Mouse (Mus musculus): ENCODE data around the gene Robo2. TPM values are rescaled to one million over a fixed set of nuclear protein-coding genes. Genes with fewer than 3 reads are reported as not detected.
"Not testable (repeated sequence)": the region's sequence is repeated elsewhere in the genome, so short reads cannot be mapped to it uniquely, and the experiment has no call there.

Robo2 gene
- polyA plus RNA-seq, 1 experiment from 2014 or later: 34.4 TPM

DNA sequence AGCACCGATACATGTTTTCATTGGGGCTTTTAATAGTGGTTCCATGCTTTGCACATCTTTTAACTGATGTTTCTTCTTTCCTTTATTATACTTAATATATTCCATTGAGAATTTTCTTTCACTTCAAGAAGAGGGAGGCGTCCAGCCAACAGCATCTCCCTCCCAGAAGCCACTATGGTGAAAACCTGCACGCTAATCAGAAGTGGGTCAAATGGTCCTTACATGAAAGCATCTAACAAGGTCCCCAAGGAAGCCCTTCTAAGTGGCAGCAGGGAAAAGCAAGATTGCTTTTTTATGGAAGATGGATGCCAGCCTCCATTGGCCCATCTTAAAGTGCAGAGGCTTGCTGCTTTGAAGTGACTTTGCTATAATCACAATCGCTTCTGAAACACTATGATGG lies 300.5 kb downstream of the Robo2 start:
- Histone ChIP-seq H3K36me3 (ENCODE audit: control insufficient read depth, insufficient read depth, low read length) (no peaks in the 10 kb centered on the region), H3K27me3 (ENCODE audit: control insufficient read depth, insufficient read depth, low read length) (no peaks in the 10 kb centered on the region), H3K9me3 (ENCODE audit: control insufficient read depth, low read length) (no peaks in the 10 kb centered on the region), H3K4me3 (ENCODE audit: low read depth, low read length) (no peak overlapping the region), H3K27ac (ENCODE audit: low read depth, low read length) (no peak overlapping the region), H3K4me2 (ENCODE audit: low read depth) (no peak overlapping the region), H3K9ac (ENCODE audit: low read length) (no peak overlapping the region), H3K4me1 (ENCODE audit: control insufficient read depth, insufficient read depth, low read length) (no peaks in the 10 kb centered on the region)
- DNase-seq (ENCODE audit: low spot score): no peak
- 92% methylated on average over 4 of the region's 4 CpGs for WGBS
- ATAC-seq (ENCODE audit: insufficient read depth, low FRiP score, low TSS enrichment): no peak

DNA sequence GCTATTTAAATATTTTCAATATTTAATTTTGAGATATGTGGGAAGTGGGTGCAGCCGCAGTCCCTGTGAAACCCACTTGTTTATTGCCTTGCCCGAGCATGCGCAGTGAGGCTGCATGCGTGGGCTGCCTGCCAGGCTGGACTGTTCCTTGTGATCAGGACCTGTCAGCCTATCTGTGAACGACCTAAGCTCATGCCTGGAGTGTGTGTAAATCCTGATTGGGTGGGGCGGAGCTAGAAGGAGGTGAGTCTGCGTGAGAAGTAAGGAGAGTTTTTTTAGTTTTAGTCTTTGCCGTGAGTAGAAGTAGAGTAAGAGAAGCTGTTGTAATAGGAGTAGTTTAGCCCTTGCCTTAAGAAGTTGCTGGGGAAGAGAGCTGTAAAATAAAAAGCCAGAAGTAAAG lies 307.2 kb downstream of the Robo2 start:
- not testable (repeated sequence) for H3K9me3 ChIP-seq (ENCODE audit: control insufficient read depth, low read length); H3K27ac ChIP-seq (ENCODE audit: low read depth, low read length); H3K36me3 ChIP-seq (ENCODE audit: control insufficient read depth, insufficient read depth, low read length); DNase-seq (ENCODE audit: low spot score); H3K9ac ChIP-seq (ENCODE audit: low read length); ATAC-seq (ENCODE audit: insufficient read depth, low FRiP score, low TSS enrichment); H3K4me2 ChIP-seq (ENCODE audit: low read depth); H3K27me3 ChIP-seq (ENCODE audit: control insufficient read depth, insufficient read depth, low read length); H3K4me3 ChIP-seq (ENCODE audit: low read depth, low read length); H3K4me1 ChIP-seq (ENCODE audit: control insufficient read depth, insufficient read depth, low read length)
- 79% methylated on average over 8 of the region's 8 CpGs for WGBS

DNA sequence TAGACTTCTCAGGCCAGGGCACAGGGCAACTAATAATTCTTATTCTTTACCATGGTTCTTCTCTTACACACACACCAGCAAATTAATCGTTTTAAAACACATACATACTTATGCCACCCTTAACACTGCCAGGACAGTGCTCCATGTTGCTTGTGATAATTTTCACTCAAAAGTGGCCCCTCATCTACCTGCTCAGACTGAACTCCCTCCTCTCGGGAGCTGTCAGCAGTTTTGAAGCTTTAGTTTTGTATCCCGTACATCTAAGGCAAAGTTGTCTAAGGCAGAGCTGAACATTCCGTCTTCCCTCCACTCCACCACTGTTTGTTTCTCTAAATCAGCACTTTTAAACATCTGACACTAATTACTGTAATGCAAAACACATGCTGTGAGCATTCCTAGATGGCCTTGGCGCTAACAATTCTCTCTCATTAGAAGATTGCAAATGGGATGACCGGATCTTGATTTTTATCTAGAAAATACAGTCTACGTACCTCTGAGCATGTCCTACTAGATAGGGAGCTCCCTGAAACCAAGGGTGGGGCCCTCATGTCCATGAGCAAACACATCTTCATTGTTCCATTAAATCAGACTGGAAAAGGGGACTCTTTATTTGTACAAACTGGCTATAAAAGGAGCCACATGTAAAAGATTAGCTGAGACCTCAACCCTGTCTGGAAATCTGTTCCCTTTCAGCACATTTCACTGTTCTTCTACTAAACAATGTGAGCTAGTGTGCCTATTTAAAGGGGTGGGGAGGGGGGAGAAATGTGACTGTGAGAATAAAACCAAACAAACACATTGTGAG lies 318.4 kb downstream of the Robo2 start:
- DNase-seq (ENCODE audit: low spot score) (no peak), ATAC-seq (ENCODE audit: insufficient read depth, low FRiP score, low TSS enrichment) (no peak)
- no peak overlapping the region for H3K27ac ChIP-seq (ENCODE audit: low read depth, low read length)
- no peaks in the 10 kb centered on the region for H3K4me1 ChIP-seq (ENCODE audit: control insufficient read depth, insufficient read depth, low read length)
- H3K9me3 ChIP-seq (ENCODE audit: control insufficient read depth, low read length): no peaks in the 10 kb centered on the region
- no peaks in the 10 kb centered on the region for H3K27me3 ChIP-seq (ENCODE audit: control insufficient read depth, insufficient read depth, low read length)
- H3K4me3 ChIP-seq (ENCODE audit: low read depth, low read length): no peak overlapping the region
- H3K36me3 ChIP-seq (ENCODE audit: control insufficient read depth, insufficient read depth, low read length): no peaks in the 10 kb centered on the region
- 61% methylated on average over 7 of the region's 7 CpGs for WGBS
- no peak overlapping the region for H3K4me2 ChIP-seq (ENCODE audit: low read depth)
- H3K9ac ChIP-seq (ENCODE audit: low read length): no peak overlapping the region

DNA sequence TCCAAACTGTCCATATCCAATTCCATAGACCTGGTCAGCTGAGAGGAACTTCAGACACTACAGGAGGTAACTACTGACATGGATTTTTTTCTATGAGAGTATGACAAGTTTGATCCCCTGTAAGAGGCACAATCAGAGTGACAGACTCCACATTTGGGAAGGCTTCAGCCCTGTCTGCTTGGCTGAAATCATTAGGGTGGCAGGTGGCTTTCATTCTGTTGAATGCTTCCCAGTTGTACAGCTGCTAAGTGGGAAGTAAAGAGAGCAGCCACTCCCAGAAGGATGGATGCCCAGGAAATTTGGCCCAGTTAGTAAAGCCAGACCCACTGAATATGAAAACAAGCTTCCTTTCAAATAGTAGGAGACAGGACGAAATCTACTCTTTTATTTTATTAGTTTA lies 321.7 kb downstream of the Robo2 start:
- 83% methylated on average over 1 of the region's 1 CpGs for WGBS
- no peaks in the 10 kb centered on the region for H3K9me3 ChIP-seq (ENCODE audit: control insufficient read depth, low read length)
- H3K4me1 ChIP-seq (ENCODE audit: control insufficient read depth, insufficient read depth, low read length): no peaks in the 10 kb centered on the region
- no peak overlapping the region for H3K4me2 ChIP-seq (ENCODE audit: low read depth)
- no peak overlapping the region for H3K4me3 ChIP-seq (ENCODE audit: low read depth, low read length)
- no peak for ATAC-seq (ENCODE audit: insufficient read depth, low FRiP score, low TSS enrichment)
- H3K36me3 ChIP-seq (ENCODE audit: control insufficient read depth, insufficient read depth, low read length): no peaks in the 10 kb centered on the region
- no peak overlapping the region for H3K9ac ChIP-seq (ENCODE audit: low read length)
- no peaks in the 10 kb centered on the region for H3K27me3 ChIP-seq (ENCODE audit: control insufficient read depth, insufficient read depth, low read length)
- DNase-seq (ENCODE audit: low spot score): no peak
- H3K27ac ChIP-seq (ENCODE audit: low read depth, low read length): no peak overlapping the region

DNA sequence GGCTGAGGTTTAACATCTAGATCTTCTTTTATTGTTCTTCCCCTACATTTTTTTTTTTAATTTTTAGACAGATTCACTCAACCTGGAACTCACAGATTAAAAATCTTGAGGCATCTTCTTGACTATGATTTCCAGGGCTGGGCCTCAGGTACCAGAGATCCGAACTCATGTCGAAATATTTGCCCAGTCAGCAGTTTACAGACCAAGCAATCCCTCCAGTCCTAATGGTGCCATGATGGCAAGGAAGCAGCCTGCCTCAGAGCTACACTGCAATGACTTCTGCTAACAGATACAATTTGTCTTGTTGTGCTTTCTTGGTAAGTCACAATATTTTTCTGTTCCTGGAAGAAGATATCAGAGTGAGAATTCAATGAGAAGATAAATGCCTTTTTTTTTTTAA lies 327.4 kb downstream of the Robo2 start:
- WGBS: 89% methylated on average over 2 of the region's 2 CpGs
- ATAC-seq (ENCODE audit: insufficient read depth, low FRiP score, low TSS enrichment): no peak
- H3K4me3 ChIP-seq (ENCODE audit: low read depth, low read length): no peak overlapping the region
- H3K9ac ChIP-seq (ENCODE audit: low read length): no peak overlapping the region
- H3K36me3 ChIP-seq (ENCODE audit: control insufficient read depth, insufficient read depth, low read length): no peaks in the 10 kb centered on the region
- H3K27me3 ChIP-seq (ENCODE audit: control insufficient read depth, insufficient read depth, low read length): no peaks in the 10 kb centered on the region
- no peak for DNase-seq (ENCODE audit: low spot score)
- H3K4me2 ChIP-seq (ENCODE audit: low read depth): no peak overlapping the region
- H3K27ac ChIP-seq (ENCODE audit: low read depth, low read length): no peak overlapping the region
- no peaks in the 10 kb centered on the region for H3K9me3 ChIP-seq (ENCODE audit: control insufficient read depth, low read length)
- no peaks in the 10 kb centered on the region for H3K4me1 ChIP-seq (ENCODE audit: control insufficient read depth, insufficient read depth, low read length)

DNA sequence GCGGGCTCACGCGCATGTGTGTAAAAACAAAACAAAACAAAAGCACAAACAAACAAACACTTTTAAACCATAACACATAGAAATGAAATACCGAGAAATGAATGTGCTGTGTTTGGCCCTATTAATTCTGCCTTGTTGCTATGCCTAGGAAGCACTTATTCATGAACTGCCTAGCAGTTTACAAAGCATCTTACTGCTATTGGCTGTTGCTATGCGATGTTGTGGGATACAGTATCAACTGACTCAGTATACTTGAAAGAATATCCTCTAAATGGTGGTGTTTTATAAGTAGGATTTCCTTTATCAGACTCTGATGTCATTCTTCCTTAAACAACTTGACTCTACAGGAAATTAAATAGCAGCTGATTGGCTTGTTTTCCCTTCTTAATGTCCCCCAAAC lies 339.0 kb downstream of the Robo2 start:
- 92% methylated on average over 5 of the region's 5 CpGs for WGBS
- H3K9ac ChIP-seq (ENCODE audit: low read length): no peak overlapping the region
- H3K4me3 ChIP-seq (ENCODE audit: low read depth, low read length): no peak overlapping the region
- H3K27me3 ChIP-seq (ENCODE audit: control insufficient read depth, insufficient read depth, low read length): no peaks in the 10 kb centered on the region
- ATAC-seq (ENCODE audit: insufficient read depth, low FRiP score, low TSS enrichment) (no peak), DNase-seq (ENCODE audit: low spot score) (no peak)
- no peaks in the 10 kb centered on the region for H3K4me1 ChIP-seq (ENCODE audit: control insufficient read depth, insufficient read depth, low read length)
- H3K27ac ChIP-seq (ENCODE audit: low read depth, low read length): no peak overlapping the region
- no peak overlapping the region for H3K4me2 ChIP-seq (ENCODE audit: low read depth)
- H3K36me3 ChIP-seq (ENCODE audit: control insufficient read depth, insufficient read depth, low read length): no peaks in the 10 kb centered on the region
- H3K9me3 ChIP-seq (ENCODE audit: control insufficient read depth, low read length): no peaks in the 10 kb centered on the region

DNA sequence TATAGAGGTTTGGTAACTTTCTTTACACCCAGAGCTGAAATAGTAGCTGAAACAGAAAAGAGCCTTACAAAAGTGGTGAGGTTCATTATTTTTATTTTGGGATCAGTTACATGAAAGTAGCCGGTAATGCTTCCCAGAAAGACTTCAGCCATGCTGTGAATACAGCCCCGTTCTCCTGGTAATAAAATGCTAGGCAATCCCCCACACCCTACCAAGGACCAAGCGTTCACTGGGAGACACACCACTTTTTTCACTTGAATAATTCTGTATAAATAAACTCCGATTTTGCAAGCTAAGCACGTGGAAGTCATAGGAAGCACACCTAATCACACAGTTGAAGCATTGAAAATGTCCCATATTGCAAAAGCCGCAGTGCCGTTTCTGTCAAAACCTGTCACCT lies 341.0 kb downstream of the Robo2 start:
- Histone ChIP-seq H3K27me3 (ENCODE audit: control insufficient read depth, insufficient read depth, low read length) (no peaks in the 10 kb centered on the region), H3K9ac (ENCODE audit: low read length) (no peak overlapping the region), H3K4me1 (ENCODE audit: control insufficient read depth, insufficient read depth, low read length) (no peaks in the 10 kb centered on the region), H3K27ac (ENCODE audit: low read depth, low read length) (no peak overlapping the region), H3K4me3 (ENCODE audit: low read depth, low read length) (no peak overlapping the region), H3K36me3 (ENCODE audit: control insufficient read depth, insufficient read depth, low read length) (no peaks in the 10 kb centered on the region), H3K4me2 (ENCODE audit: low read depth) (no peak overlapping the region), H3K9me3 (ENCODE audit: control insufficient read depth, low read length) (no peaks in the 10 kb centered on the region)
- ATAC-seq (ENCODE audit: insufficient read depth, low FRiP score, low TSS enrichment) (no peak), DNase-seq (ENCODE audit: low spot score) (no peak)
- WGBS: 67% methylated on average over 7 of the region's 7 CpGs

DNA sequence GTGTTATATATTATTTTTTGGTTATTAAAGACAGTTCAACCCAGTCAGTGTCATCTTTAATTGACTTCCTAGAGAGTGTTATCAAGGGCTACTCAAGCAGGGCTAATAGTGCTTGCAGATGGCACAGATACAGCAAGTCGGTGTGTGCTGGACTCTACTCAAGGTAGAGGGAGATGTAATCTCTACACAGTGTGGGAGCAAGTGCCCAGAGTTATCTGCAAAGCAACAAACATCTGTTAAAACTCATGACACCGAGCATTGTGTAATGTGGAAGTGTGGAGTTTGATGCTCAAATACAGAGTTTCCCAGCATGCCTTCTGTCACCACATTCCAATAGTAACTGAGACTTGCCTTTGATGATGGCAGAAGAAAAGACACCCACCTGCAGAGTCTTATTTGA lies 345.7 kb downstream of the Robo2 start:
- Histone ChIP-seq H3K4me3 (ENCODE audit: low read depth, low read length) (no peak overlapping the region), H3K4me1 (ENCODE audit: control insufficient read depth, insufficient read depth, low read length) (no peaks in the 10 kb centered on the region), H3K27me3 (ENCODE audit: control insufficient read depth, insufficient read depth, low read length) (no peaks in the 10 kb centered on the region), H3K9me3 (ENCODE audit: control insufficient read depth, low read length) (no peaks in the 10 kb centered on the region), H3K36me3 (ENCODE audit: control insufficient read depth, insufficient read depth, low read length) (no peaks in the 10 kb centered on the region), H3K4me2 (ENCODE audit: low read depth) (no peak overlapping the region), H3K27ac (ENCODE audit: low read depth, low read length) (no peak overlapping the region), H3K9ac (ENCODE audit: low read length) (no peak overlapping the region)
- DNase-seq (ENCODE audit: low spot score) (no peak), ATAC-seq (ENCODE audit: insufficient read depth, low FRiP score, low TSS enrichment) (no peak)
- 72% methylated on average over 2 of the region's 2 CpGs for WGBS

DNA sequence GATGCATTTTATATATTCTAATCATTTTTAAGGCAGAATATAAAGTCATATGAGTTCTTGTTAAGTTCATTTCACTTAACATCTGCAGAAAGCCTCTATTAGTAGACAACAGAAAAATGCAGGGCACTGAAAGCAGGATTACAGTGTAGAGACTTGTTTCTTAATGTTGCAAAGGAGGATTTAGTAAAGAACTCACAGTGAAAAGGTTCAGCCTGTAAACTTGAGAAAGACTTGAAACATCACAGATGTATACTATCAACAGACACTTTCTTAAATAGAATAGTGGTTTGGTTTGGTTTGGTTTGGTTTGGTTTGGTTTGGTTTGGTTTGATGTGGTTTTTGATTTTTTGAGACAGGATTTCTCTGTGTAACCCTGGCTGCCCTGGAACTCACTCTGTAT lies 349.7 kb downstream of the Robo2 start:
- H3K9ac ChIP-seq (ENCODE audit: low read length): no peak overlapping the region
- H3K4me2 ChIP-seq (ENCODE audit: low read depth): no peak overlapping the region
- H3K4me3 ChIP-seq (ENCODE audit: low read depth, low read length): no peak overlapping the region
- H3K36me3 ChIP-seq (ENCODE audit: control insufficient read depth, insufficient read depth, low read length): no peaks in the 10 kb centered on the region
- DNase-seq (ENCODE audit: low spot score): no peak
- no peaks in the 10 kb centered on the region for H3K4me1 ChIP-seq (ENCODE audit: control insufficient read depth, insufficient read depth, low read length)
- no peaks in the 10 kb centered on the region for H3K27me3 ChIP-seq (ENCODE audit: control insufficient read depth, insufficient read depth, low read length)
- H3K9me3 ChIP-seq (ENCODE audit: control insufficient read depth, low read length): no peaks in the 10 kb centered on the region
- no peak overlapping the region for H3K27ac ChIP-seq (ENCODE audit: low read depth, low read length)
- no peak for ATAC-seq (ENCODE audit: insufficient read depth, low FRiP score, low TSS enrichment)

All from neural tube, embryonic 11.5 days (tissue).